Mouse (Mus musculus) megakaryocyte-erythroid progenitor cell, adult 5-6 weeks (primary cell): ENCODE results near the gene Acy3. TPM values are rescaled to one million over a fixed set of nuclear protein-coding genes. Genes with fewer than 3 reads are reported as not detected.
"Not testable (repeated sequence)": the region's sequence is repeated elsewhere in the genome, so short reads cannot be mapped to it uniquely, and the experiment has no call there.

Experiments used
- ATAC-seq: replicated peaks from 2 replicates; pipeline ENCODE4 v1.8.0; 2016; ENCODE audit warnings: mild to moderate bottlenecking, inconsistent platforms; ENCODE audit not compliant: severe bottlenecking, poor library complexity, low FRiP score, low TSS enrichment
- total RNA-seq, 2 experiments: library from RNA; stranded (forward) in 1 of 2; stranded (reverse) in 1 of 2; fragments of 200-1000, 215-1000 nt in 1 of 2; fragments of >200 nt in 1 of 2; fragmentation: Nextera tagmentation in 1 of 2; gene quantifications; 2 replicates each; pipeline ENCODE4 v1.2.3; 2014 to 2017

Gene Acy3
- total RNA-seq, 2 experiments from 2014 or later, result 2.3 to 8.0 TPM

- ATAC-seq, result no peak
These were observed 19.9 kb upstream of the Acy3 start for GRCm38 (mm10) chr19:3966330-3967075.

- peak; percentile 47; the same call in 1 of the 2 replicates for ATAC-seq
These were observed 19.1 kb upstream of the Acy3 start for GRCm38 (mm10) chr19:3967258-3967657.

DNA sequence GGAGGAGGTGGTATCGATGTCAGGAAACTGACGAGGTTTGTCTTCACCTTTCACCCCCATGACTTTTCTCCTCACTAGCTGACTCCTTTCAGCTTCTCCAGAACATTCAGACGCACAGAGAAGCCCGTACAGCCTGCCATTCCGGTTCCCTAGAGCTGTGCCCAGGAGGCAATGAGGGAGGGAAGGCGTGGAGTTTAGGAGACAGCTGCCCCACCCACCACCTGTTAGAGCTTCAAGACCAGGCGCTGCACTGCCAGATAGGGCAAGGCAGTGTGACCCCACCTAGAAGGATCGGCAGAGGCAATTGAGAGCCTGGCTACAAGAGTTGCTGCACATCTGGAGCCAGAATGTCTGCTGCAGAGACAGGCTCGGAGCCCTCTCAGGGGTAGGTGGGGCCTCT, 14.1 kb upstream of the Acy3 start, which contains the start of gene Aldh3b2:
Gene Aldh3b2, plus strand, starts transcription at position 100 of the 400 bp plus-strand sequence.
- ATAC-seq, result peak; percentile 60

DNA sequence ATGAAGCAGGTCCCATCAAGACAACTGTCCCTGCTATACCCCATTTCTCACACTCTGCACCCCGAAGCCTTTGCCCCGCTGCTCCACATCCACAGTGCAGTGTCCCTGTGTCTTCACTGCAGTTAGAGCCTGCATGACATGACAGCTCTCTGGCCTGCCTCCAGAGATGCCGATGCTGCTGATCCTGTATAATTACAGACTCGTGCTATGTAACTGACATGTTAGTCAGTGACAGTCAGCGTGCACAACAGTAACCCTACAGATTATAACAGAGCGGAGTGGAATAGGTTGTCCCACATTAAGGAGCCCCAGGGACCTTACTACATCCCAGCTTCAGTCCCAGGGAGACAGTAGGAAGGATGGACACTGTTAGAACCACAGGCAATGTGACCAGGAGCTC, 11.8 kb upstream of the Acy3 start:
- ATAC-seq, result not testable (repeated sequence)

DNA sequence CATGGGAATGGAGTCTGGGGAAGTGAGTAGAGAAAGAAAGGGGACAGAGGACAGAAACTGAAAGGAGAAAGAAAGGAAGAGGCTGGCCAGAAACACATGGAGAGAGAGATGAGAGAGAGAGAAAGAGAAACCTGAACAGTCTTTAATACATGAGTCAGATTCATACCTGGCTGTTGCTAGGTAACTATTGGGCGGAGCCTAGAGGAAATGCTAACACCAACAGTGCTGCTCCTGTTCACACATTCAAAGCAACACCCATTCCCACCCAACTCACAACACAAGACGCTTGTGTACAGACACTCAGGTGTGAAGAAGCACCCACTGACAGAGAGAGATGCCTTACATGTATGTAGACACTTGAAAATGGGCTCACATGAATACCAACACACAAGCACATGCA, 10.5 kb upstream of the Acy3 start:
- ATAC-seq, result no peak

DNA sequence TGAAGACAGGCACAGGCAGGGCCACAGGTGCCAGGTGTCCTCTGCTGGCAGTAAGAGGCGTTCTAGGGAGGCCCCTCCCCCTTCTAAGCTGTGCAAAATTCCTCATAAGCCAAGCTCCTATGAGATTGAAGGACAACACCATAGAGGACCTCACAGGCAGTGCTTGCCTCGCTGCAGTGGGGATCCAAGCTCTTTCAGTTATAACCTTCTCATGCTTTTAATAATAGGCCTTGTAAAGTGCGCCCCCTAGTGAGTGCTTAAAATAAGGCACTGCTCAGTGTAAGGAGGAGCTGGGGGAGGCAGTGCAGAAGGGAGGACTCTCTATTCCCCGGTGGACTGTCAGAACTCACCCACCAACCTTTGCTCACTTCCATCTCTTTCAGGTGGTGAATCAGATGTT, 6.1 kb upstream of the Acy3 start:
- ATAC-seq, result peak; percentile 66

DNA sequence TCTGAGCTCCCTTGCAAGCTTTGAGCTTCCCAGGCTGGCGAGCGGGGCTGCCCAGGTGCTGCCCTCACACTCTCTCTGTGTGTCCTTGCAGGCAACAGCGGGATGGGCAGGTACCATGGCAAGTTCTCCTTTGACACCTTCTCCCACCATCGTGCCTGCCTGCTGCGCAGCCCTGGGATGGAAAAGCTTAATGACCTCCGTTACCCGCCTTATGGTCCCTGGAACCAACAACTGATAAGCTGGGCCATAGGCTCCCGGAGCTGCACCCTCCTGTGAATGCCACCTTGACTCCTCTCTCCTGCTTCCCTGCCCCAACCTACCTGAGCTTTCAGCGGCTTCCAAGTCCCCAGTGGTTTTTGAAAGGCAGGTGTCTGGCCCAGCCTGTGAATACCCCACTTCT, 5.5 kb upstream of the Acy3 start:
- ATAC-seq, result no peak

DNA sequence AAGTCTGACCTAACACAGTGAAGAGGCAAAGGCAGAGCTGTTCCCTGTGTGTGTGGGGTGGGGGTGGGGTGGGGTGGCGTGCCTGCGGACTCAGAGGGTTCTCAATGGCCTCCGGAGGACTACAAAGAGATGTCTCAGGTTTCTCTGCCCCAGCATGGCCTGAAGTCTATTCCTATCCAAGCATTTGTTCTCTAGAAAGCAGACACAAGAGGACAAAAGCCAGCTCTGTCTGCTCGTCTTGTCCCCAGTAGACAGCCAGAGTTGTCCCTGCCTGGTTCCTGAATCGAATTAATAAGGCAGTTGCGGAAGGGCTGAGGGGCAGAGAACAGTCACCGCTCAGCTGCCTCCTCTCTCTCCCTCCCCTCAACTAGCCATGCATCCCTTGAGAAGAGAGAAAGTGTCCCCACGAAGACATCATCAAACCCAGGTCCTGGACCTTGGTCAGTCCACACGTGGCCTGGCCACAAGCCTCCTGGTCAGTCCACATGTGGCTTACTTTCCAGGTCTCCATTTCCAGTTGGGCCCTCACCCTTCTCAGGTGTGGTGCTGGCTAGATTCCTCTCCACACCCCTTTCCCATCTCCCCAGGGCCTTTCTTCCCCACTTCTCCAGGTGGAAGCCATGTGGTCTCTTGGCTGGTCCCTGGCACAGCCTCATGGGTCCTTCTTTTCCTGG, 2.7 kb upstream of the Acy3 start:
- ATAC-seq, result no peak

DNA sequence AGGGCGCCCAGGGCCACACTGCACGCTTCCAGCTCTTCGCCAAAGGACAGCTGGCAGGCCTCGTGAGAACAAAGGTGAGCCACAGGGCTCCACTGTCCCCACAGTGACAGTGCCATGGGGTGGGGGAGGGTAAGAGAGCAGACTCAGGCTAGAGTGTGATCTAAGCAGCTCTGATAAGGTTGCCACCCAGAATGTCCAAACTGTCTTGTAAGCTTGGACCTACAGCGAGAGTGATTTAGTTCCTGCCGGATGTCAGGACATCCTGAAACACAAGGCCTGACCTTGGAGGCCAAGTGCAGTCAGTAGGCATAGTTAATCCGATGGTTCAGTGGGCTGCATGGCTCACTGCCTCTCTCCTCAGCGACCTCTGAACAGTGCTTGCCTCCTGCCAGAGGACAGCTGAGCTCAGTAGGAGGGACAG, 1.1 kb upstream of the Acy3 start:
- ATAC-seq, result no peak

- no peak for ATAC-seq
These were observed 1.7 kb downstream of the Acy3 start for GRCm38 (mm10) chr19:3988066-3988465.

DNA sequence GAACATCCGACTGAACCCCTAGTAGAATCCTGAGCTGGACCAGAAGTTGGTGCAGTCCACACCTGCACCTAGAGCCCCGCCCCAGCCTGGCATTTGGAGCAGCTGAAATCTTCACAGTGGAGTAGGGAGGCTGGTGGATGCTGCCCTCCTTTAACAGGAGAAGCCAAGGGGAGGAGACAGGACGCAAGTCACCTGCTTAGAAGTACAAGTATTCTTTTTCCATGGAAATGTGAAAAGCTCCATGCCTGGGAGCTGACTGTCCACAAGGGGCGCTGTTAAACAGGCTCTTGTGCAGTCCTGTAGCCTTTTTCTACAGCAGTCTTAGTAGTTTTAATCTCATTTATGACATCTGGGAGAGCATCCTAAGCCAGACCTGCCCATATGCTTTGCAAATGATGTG, 2.4 kb downstream of the Acy3 start:
- ATAC-seq, result no peak

DNA sequence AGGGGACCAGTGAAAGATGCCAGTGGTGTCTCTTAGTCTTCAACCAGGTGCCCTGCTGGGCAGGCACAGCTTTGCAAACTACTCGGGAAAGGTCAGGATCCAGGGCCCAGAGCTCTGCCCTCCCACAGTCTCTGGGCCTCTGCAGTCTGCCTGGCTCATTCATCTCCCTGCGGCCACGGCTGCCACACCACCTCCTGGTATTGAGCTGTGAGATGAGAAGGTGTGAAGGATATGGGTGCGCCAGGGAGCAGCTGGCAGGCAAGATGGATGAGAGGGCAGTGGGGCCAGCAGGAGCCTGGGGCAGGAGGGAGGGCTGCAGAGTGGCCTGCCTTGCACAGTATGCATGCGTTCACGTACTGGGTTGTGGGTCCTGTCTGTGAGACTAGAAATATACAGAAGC, 4.4 kb downstream of the Acy3 start:
- no peak for ATAC-seq

DNA sequence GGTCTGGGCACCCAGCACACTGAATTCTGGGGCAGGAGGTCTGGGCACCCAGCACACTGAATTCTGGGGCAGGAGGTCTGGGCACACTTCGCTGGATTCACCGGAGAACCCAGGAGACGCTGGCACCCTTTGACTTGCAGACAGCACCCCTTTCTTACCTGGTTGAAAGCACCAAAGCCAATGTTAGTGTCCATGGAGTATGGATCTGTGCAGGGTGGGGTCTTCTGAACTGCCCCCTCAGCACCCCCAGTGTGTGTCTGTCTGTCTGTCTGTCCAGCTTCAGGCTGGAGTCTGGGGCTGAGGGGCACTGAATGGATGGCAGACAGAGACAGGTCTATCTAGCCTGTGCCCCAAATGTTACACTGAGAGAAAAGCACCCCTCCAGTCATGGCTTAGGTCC, 5.2 kb downstream of the Acy3 start:
- no peak for ATAC-seq

DNA sequence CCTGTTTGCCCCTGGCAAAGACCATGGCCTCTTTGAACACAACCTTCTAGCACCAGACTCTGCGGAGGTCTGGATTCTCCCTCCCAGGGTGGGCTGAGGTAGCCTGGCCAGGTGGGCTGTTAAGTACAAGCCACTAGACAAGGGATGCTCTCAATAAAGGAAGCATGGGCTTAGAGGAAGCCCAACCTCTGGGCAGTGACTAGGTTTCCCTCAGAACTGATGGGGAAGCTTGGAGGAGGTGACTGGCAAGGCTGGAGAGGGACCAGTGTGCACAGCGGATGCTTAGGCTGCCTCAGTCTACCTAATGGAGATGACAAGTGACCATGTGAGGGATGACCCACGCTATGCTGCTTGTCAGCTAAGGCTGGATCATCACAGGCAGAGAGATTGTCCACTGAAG, 5.6 kb downstream of the Acy3 start:
- ATAC-seq, result no peak

DNA sequence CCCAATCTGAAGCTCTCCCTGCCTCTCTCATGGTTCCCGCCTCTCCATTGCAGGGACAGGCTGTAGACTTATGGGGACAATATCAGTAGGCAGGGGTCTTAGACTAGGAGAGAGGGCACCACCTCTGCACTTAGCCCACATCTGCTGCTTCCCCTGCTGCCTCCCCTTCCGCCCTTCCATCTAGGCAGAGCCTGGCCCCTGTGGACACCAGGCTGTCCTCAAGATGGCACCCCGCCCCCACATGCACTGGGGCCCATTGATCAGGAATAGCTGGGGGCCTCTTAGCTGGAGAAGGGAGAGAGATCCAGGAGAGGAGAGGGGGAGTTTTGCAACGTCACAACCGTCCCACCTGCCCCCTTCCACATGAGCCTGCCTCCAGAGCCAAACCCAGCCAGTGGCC, 6.0 kb downstream of the Acy3 start, which contains the start of gene Tbx10:
Gene Tbx10, plus strand, starts transcription at position 337 of the 400 bp plus-strand sequence.
- no peak for ATAC-seq

GRCm38 (mm10) chr19:3994932-3995331, 8.6 kb downstream of the Acy3 start:
- ATAC-seq, result no peak

DNA sequence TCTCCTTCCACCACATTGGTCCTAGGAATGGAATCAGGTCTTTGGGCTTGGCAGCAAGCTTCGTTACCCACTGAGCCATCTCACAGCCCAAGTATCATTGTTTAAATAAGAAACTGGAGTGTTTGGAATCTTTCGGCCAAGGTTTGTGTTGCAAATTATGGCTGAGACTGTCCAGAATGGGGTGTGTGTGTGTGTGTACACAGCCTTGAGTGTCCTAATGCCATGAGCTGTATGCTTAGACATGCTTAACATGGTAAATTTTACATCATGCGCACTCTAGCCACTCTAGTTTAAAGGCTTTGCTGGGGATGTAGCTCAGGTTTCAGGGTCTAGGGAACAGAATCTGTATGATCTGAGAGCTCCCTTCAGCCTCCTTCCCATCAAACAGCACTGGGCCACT, 9.1 kb downstream of the Acy3 start:
- no peak for ATAC-seq

DNA sequence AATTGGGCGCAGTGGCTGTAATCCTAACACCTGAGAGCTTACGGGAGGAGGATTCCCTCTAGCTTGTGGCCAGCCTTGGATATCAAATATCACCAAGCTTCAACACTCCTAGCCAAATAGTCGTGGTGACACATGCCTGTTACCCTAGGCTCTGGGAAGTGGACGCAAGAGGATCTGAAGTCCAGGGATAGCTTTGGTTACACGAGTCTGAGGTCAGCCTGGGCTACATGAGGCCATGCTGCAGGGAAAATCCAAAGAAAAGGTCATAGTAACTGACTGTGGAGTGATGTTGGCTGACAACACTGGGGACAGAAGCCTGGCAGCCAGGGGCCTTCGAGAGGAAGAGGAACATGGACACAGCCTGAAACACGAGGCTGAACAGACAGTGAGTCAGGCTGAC, 9.7 kb downstream of the Acy3 start:
- no peak for ATAC-seq

- ATAC-seq, result no peak
These were observed 10.4 kb downstream of the Acy3 start for GRCm38 (mm10) chr19:3996747-3997146.

DNA sequence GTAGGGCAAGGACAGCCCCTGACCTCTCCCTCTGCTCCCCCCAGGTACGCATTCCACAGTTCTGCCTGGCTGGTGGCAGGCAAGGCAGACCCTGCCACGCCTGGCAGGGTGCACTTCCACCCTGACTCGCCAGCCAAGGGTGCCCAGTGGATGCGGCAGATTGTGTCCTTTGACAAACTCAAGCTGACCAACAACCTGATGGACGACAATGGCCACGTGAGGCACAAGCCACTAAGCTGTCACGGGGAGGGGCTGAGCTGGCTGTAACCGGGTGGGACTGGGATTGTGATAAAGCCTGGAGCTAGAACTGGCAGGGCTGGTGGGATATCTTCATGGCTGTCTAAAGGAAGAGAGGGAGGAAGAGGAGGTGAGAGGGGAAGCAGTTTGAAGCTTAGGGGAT, 10.9 kb downstream of the Acy3 start:
- no peak for ATAC-seq

DNA sequence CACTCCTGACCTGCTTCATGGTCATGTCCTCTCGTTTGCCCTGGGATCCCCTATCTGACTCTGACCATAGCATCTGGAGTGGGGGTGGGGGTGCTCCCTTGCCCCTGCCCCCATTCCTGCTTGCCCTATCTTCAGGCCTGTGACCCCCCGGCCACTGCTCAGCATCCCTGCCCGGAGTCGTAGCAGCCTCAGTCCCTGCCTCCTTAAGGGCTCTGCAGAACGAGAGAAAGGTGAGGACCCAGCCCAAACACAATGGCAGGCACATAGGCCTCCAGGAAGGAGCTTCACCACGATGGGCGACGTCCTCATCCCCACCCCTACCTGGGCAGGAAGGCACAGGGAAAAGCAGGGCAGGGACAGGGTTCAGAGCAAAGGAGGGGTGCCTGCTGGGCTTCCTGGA, 12.0 kb downstream of the Acy3 start:
- ATAC-seq, result no peak
